In the genomic region with DNA sequence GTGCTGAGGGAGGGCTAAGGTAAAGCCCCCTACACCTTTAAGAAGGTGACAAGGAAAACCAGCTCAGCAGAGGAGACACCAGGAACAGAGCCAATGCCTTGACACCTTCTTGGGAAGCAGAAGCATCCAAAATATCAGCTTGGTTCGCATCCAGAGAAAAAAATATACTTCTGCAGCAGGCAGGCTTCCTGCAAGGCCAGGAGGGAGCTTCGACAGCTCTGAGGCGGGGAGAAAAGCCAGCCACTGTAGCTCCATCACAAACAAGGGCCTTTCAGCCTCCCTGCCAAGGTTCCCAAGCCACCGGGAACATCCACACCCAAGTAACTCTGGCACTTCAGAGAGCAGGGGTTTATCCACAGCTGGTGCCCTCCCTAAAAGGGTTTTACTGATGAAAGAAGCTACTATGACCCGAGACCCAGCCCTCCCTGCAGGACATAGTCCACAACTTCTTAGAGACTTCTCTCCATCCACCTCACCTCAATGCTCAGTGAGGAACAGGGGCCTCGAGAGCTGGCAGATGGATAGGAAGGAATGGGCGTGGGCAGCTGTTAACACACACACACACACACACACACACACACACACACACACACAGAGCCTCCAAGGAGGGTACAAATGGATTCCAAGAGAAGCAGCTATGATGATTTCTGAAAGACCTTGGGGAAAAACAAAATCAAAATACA, we compare ENCODE assay signal across 9 mouse cellular contexts.
DNase-seq lines count a peak whose midpoint lies in the region; ATAC-seq and TF ChIP-seq lines count a peak whose summit lies in the region.
"Had no signal": no experiment of that assay in that cellular context is flagged by ENCODE, and none has a peak within 500 bp of the region (broad histone marks: within the 10 kb centered on the region; RNA-seq: fewer than 3 reads in every experiment).

No protein-coding gene starts in this region.

- no peak for ATAC-seq in lung, embryonic 14.5 days (ENCODE audit: insufficient read depth)
- no peak for ATAC-seq in hindbrain, postnatal 0 days

- DNase-seq in adrenal gland, postnatal 14 days: peak; percentile 20
- DNase-seq in adrenal gland, adult (ENCODE audit: inconsistent age in 2 of 2, low spot score in 1 of 2): no peak
- DNase-seq in lung, embryonic 14.5 days: peak; percentile 31
- DNase-seq in lung, adult 2 months: no peak
- DNase-seq in hindbrain, postnatal 0 days (ENCODE audit: low spot score): no peak
- no peak for DNase-seq in gastrocnemius, postnatal 10 days
- no peak for DNase-seq in thymus, adult 2 months
- DNase-seq: adrenal gland, postnatal 25 days had no signal

- TF ChIP-seq CTCF in lung, embryonic 14.5 days (IDR thresholded peaks at IDR 0.05; ENCODE audit: low read depth): no peak
- no peak for TF ChIP-seq CTCF in lung, adult 2 months (IDR thresholded peaks at IDR 0.05; ENCODE audit: insufficient read depth, low read length)
- TF ChIP-seq CTCF in hindbrain, postnatal 0 days (IDR thresholded peaks at IDR 0.05; ENCODE audit: low read depth): no peak
- no peak for TF ChIP-seq CTCF in olfactory bulb, adult 2 months (IDR thresholded peaks at IDR 0.05; ENCODE audit: insufficient read depth, low read depth, low read length)
- TF ChIP-seq CTCF in thymus, adult 2 months (IDR thresholded peaks at IDR 0.05; ENCODE audit: borderline replicate concordance, control insufficient read depth, extremely low read depth, insufficient read depth, low read length, poor library complexity): no peak

- TF ChIP-seq POLR2A in lung, adult 2 months (IDR thresholded peaks at IDR 0.05; ENCODE audit: borderline replicate concordance, extremely low read depth, low read depth, low read length): no peak
- TF ChIP-seq POLR2A in olfactory bulb, adult 2 months (IDR thresholded peaks at IDR 0.05; ENCODE audit: insufficient read depth, low read depth, low read length): no peak
- TF ChIP-seq POLR2A in thymus, adult 2 months (IDR thresholded peaks at IDR 0.05; ENCODE audit: control insufficient read depth, extremely low read depth, insufficient read depth, low read length, poor library complexity): no peak

- H3K27ac ChIP-seq in lung, embryonic 14.5 days (ENCODE audit: low read depth): no peak overlapping the region
- H3K27ac ChIP-seq in hindbrain, postnatal 0 days: peak overlapping the region; percentile 49
- peak overlapping the region; percentile 63 for H3K27ac ChIP-seq in olfactory bulb, adult 2 months (ENCODE audit: insufficient read depth, low read depth, low read length)
- no peak overlapping the region for H3K27ac ChIP-seq in thymus, adult 2 months (ENCODE audit: control insufficient read depth, insufficient read depth, low read length)

- H3K9ac ChIP-seq in lung, embryonic 14.5 days: no peak overlapping the region
- H3K9ac ChIP-seq in hindbrain, postnatal 0 days (replicated peaks; ENCODE audit: low read length): no peak overlapping the region

- H3K4me3 ChIP-seq in lung, embryonic 14.5 days (ENCODE audit: low read depth, low read length): no peak overlapping the region
- H3K4me3 ChIP-seq in lung, adult 2 months (replicated peaks; ENCODE audit: extremely low read depth, low read depth, low read length): no peak overlapping the region
- no peak overlapping the region for H3K4me3 ChIP-seq in hindbrain, postnatal 0 days (ENCODE audit: low read length)
- no peak overlapping the region for H3K4me3 ChIP-seq in olfactory bulb, adult 2 months (ENCODE audit: insufficient read depth, low read depth, low read length)
- H3K4me3 ChIP-seq in thymus, adult 2 months (ENCODE audit: control insufficient read depth, insufficient read depth, low read length): no peak overlapping the region

- 43% methylated on average over 7 of the region's 7 CpGs for WGBS in lung, embryonic 14.5 days
- 22% methylated on average over 7 of the region's 7 CpGs for WGBS in lung, adult 2 months
- WGBS in hindbrain, postnatal 0 days: 43% methylated on average over 7 of the region's 7 CpGs
- whole genome bisulfite sequencing in olfactory bulb, adult 2 months: 36% methylated on average over 7 of the region's 7 CpGs
- WGBS in thymus, adult 2 months: 86% methylated on average over 7 of the region's 7 CpGs

- no peaks in the 10 kb centered on the region for H3K4me1 ChIP-seq in lung, embryonic 14.5 days (ENCODE audit: insufficient read depth)
- H3K4me1 ChIP-seq in lung, adult 2 months (ENCODE audit: control insufficient read depth, insufficient read depth, low read length): peaks cover 20% of the 10 kb centered on the region
- H3K4me1 ChIP-seq in hindbrain, postnatal 0 days (ENCODE audit: insufficient read depth, low read length): peaks cover 7% of the 10 kb centered on the region; the same call in 1 of the 2 replicates
- H3K4me1 ChIP-seq in olfactory bulb, adult 2 months (ENCODE audit: control insufficient read depth, insufficient read depth, low read length): peaks cover 35% of the 10 kb centered on the region
- no peaks in the 10 kb centered on the region for H3K4me1 ChIP-seq in thymus, adult 2 months (replicated peaks; ENCODE audit: control insufficient read depth, insufficient read depth, low read length)

- H3K36me3 ChIP-seq in lung, embryonic 14.5 days (ENCODE audit: insufficient read depth): no peaks in the 10 kb centered on the region
- H3K36me3 ChIP-seq in hindbrain, postnatal 0 days (ENCODE audit: insufficient read depth, low read length): no peaks in the 10 kb centered on the region
- H3K36me3 ChIP-seq in thymus, adult 2 months (ENCODE audit: control insufficient read depth, insufficient read depth, low read length): no peaks in the 10 kb centered on the region

- H3K4me2 ChIP-seq in lung, embryonic 14.5 days: no peak overlapping the region
- no peak overlapping the region for H3K4me2 ChIP-seq in hindbrain, postnatal 0 days (ENCODE audit: low read depth, low read length)

- no peaks in the 10 kb centered on the region for H3K27me3 ChIP-seq in lung, embryonic 14.5 days (ENCODE audit: insufficient read depth, low read length)
- H3K27me3 ChIP-seq in hindbrain, postnatal 0 days (ENCODE audit: insufficient read depth, low read length): no peaks in the 10 kb centered on the region
- no peaks in the 10 kb centered on the region for H3K27me3 ChIP-seq in thymus, adult 2 months (ENCODE audit: control insufficient read depth, insufficient read depth, low read length)

- no peaks in the 10 kb centered on the region for H3K9me3 ChIP-seq in lung, embryonic 14.5 days (ENCODE audit: low read depth, low read length)
- no peaks in the 10 kb centered on the region for H3K9me3 ChIP-seq in hindbrain, postnatal 0 days (ENCODE audit: low read length)

Comparison
In these comparisons a context has a peak if more than half of its experiments do, and no peak if none do; other contexts are left out.
1. DNase-seq: peak in adrenal gland, postnatal 14 days (single experiment) and lung, embryonic 14.5 days (single experiment); none in adrenal gland, adult (0 of 2), lung, adult 2 months (single experiment), hindbrain, postnatal 0 days (single experiment), gastrocnemius, postnatal 10 days (single experiment) and thymus, adult 2 months (single experiment).
2. H3K27ac ChIP-seq: peak in hindbrain, postnatal 0 days (single experiment) and olfactory bulb, adult 2 months (single experiment); none in lung, embryonic 14.5 days (single experiment) and thymus, adult 2 months (single experiment).